Mouse (Mus musculus) bone marrow macrophage, adult 2 months (primary cell): ENCODE data around the gene Ppp1r26.
"Not testable (repeated sequence)": the region's sequence is repeated elsewhere in the genome, so short reads cannot be mapped to it uniquely, and the experiment has no call there.

Source experiments
- CTCF ChIP-seq: IDR thresholded peaks from 2 replicates; pipeline ENCODE4 v1.5.1; 2012; ENCODE audit warnings: low read depth, mild to moderate bottlenecking, low read length, moderate library complexity
- POLR2A ChIP-seq: IDR thresholded peaks from 2 replicates; pipeline ENCODE4 v1.6.1; 2012; ENCODE audit warnings: mild to moderate bottlenecking, low read depth, low read length, borderline replicate concordance

DNA sequence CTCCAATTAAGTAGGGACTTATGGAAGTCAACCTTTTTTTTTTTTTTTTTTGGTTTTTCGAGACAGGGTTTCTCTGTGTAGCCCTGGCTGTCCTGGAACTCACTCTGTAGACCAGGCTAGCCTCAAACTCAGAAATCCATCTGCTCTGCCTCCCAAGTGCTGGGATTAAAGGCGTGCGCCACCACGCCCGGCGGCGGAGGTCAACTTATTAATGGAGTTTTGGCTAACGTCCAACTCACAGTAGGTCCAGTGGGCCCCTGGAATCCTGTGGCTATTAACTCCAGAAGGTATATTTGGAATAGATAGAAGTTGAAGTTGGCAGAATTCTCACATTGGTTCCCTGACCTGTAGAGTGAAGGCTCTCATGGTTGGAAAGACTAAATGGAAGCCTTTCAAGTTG, 25.4 kb downstream of the Ppp1r26 start:
- not testable (repeated sequence) for TF ChIP-seq CTCF, POLR2A
